Mouse (Mus musculus): ENCODE measurements around the gene Zfp2. TPM values are rescaled to one million over a fixed set of nuclear protein-coding genes. Genes with fewer than 3 reads are reported as not detected.

Zfp2 gene
- total RNA-seq (2021): 1 to 10 TPM; 3.1 to 4.6 TPM

GRCm38 (mm10) chr11:50915671-50916320 lies at the start of gene Zfp2:
Zfp2 (minus strand) TSS chr11:50916165.
- DNase-seq: peak; percentile 93 to 94
- intact Hi-C loops (cut with DNase I): loop anchor here (5.0 to 10.0 kb wide), 2 partner anchors 88 to 271 kb away; partner anchors contain the start of gene Zfp354c

DNA sequence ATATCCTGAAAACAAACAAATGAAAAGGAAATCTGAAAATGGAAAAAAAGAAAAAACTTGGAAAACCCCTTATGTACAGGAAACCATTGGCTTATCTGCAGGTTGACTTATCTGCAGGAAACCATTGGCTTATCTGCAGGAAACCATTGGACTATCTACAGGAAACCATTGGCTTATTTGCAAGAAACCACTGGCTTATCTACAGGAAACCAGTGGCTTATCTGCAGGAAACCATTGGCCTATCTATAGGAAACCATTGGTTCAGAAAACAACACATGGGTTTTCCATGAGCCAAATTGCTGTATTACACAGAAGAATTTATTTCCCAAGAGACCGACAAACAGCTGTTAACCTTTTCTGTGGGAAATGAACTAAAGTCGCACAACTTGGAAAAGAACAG lies 48.9 kb upstream of the Zfp2 start:
- intact Hi-C loops (cut with DNase I): no loop called here
- peak; percentile 5 to 30 for DNase-seq

GRCm38 (mm10) chr11:50953665-50954064 lies 37.7 kb upstream of the Zfp2 start, which contains the start of gene Prop1:
Prop1 (minus strand) TSS chr11:50953765.
- no peak for DNase-seq
- intact Hi-C loops (cut with DNase I): no loop called here

DNA sequence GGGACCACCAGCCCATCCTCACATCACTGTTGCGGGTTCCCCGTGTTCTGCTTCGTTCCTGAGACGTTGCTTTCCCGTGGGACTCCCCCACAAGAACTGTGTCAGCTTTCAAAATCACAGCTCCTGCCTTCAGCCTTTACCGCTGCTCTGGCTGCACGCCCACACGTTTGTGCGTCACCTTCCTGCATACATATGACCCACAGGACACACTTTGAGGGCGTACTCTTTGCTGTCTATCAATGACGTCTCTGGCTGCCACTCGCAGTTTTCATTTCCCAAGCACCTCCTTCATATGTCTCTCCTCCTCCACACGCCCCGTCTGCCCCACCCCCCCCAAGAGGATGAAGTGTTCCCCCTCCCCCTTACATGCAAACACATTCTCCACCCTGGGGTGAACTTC lies 36.3 kb upstream of the Zfp2 start:
- DNase-seq: no peak
- intact Hi-C loops (cut with DNase I): no loop called here

GRCm38 (mm10) chr11:50943506-50943905 lies 27.5 kb upstream of the Zfp2 start, which contains the start of gene 4933414I15Rik:
4933414I15Rik (minus strand) TSS chr11:50943765.
- intact Hi-C loops (cut with DNase I): loop anchor here (5.0 kb wide), 1 partner anchor 319 kb away; the partner anchor contains the start of genes BC049762 and Clk4

DNA sequence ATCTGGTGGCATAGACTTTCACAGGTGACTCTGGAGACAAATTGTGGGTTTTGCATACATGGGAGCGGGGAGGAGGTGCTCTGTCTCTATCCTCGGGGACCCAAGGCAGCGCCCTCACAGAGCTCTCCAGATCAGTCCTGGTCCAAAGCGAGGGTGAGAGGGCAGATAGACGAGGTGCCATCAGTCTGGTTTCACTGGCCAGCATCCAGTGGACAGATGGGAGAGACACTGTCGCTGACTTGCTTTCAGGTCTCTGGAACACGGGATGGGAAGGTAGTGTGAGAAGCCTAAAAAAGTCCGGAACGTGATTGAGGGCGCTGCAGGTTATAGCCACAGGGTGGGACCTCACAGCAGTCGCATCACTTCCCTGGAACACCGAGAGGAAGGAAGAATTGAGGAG lies 26.4 kb upstream of the Zfp2 start:
- intact Hi-C loops (cut with DNase I): loop anchor here (5.0 kb wide), 1 partner anchor 320 kb away; the partner anchor contains the start of genes BC049762 and Clk4
- DNase-seq: no peak

More at GRCm38 (mm10) chr11:50943506-50943905, 27.5 kb upstream of the Zfp2 start, which contains the start of gene 4933414I15Rik:
- DNase-seq: no peak

GRCm38 (mm10) chr11:50939621-50940366 lies 23.8 kb upstream of the Zfp2 start:
- intact Hi-C loops (cut with DNase I): loop anchor here (1.0 to 10.0 kb wide), 4 partner anchors 94 to 595 kb away; partner anchors contain the start of genes BC049762, Clk4 and Zfp354a
- DNase-seq: peak; percentile 20 to 51

DNA sequence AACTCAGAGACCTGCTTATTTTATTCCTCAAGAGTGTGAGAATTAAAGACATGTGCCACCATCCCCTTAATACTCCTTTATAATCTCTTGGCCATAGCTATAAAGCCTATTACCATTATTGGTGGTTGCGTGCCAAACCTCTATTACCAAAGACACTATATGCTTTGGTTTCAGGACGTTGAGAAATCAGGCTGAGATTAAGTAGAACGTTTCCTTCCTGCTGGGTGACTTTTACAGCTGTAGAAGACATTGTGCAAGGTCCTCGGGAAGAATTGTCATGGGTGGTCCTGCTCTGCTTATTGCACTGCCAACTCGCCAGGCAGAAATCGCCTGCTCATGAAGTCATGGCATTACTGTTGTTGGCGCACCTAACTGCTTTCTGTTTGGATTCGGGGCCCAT lies 22.5 kb upstream of the Zfp2 start:
- intact Hi-C loops (cut with DNase I): loop anchor here (2.0 to 10.0 kb wide), 2 partner anchors 120 to 596 kb away; partner anchors contain the start of gene Zfp354a
- no peak for DNase-seq

GRCm38 (mm10) chr11:50932040-50932439 lies 16.1 kb upstream of the Zfp2 start:
- intact Hi-C loops (cut with DNase I): loop anchor here (5.0 to 10.0 kb wide), 2 partner anchors 105 to 603 kb away; partner anchors contain the start of gene Zfp354c

GRCm38 (mm10) chr11:50931451-50931866 lies 15.5 kb upstream of the Zfp2 start, which contains the start of gene Zfp354b:
Zfp354b (minus strand) TSS chr11:50931633.
- peak; percentile 85 for DNase-seq
- intact Hi-C loops (cut with DNase I): loop anchor here (5.0 to 10.0 kb wide), 2 partner anchors 104 to 603 kb away; partner anchors contain the start of gene Zfp354c

More at GRCm38 (mm10) chr11:50932040-50932439, 16.1 kb upstream of the Zfp2 start:
- DNase-seq: no peak

DNA sequence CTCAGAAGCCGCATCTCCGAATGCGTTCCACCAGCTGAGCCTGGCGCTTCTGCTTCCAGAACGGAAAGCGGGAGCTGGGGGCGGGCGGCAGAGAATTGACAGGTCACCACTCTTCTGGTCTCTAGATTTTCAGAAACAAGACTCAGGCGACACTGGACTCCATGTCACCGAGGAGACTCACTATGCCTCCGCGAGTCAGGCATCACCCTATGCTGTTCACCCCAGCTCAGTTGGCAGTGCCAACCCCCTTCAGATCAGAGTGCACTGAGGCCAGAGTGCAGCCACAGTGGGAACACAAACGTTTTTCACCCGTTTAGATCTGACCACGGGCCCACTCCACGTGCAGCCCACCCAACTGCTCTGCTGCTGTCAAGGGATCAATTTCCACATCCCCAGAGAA lies 15.1 kb upstream of the Zfp2 start:
- intact Hi-C loops (cut with DNase I): loop anchor here (5.0 to 10.0 kb wide), 2 partner anchors 104 to 604 kb away; partner anchors contain the start of gene Zfp354c
- DNase-seq: no peak

DNA sequence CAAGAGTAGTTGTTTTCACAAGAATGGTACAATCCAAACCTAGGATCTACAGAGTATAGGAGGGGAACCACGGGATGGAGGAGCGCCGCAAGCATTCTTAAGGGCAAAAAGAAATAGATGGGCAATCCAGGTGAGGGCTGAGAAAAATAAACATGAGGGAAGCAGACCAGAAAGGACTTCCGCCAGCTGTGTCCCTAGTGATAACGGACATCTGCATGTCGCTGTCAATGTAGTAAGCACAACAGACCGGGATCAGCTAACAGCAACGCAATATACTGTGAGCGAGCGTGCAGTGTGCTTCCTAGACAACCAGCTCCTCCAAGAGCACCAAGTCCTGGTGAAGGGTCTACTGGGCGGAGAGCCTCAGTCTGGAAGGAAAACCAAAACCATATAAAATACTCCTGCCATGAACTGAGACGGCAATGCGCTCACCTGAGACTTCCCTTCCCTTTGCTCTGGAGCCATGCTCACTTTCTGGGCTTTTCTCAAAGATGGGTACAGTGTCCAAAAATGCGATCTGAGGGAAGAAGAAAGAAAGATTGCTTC lies 14.6 kb upstream of the Zfp2 start:
- peak; percentile 5 to 12 for DNase-seq
- intact Hi-C loops (cut with DNase I): loop anchor here (5.0 to 10.0 kb wide), 2 partner anchors 103 to 604 kb away; partner anchors contain the start of gene Zfp354c

DNA sequence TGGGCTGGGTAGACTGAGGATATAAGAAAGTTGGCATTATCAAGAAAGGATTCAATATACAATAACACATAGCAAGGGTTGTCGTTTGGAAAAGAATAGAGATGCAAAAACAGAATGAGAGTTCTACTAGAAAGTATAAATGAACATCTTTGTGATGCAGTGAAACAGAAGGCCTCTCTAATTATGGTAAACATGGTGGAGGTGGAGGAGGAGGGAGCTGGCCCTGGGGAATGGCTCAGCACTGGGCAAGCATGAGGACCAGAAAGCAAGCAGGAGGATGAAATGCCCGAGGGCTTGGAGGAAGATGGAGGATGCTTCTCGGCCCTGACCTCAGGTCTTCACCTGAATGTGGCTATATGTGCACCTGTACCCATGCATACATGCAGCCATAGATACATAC lies 1.5 kb downstream of the Zfp2 start:
- no peak for DNase-seq
- intact Hi-C loops (cut with DNase I): loop anchor here (10.0 kb wide), 1 partner anchor 270 kb away; no protein-coding TSS in a partner anchor

GRCm38 (mm10) chr11:50913301-50913700 lies 2.7 kb downstream of the Zfp2 start:
- no peak for DNase-seq
- intact Hi-C loops (cut with DNase I): loop anchor here (10.0 kb wide), 1 partner anchor 268 kb away; no protein-coding TSS in a partner anchor

DNA sequence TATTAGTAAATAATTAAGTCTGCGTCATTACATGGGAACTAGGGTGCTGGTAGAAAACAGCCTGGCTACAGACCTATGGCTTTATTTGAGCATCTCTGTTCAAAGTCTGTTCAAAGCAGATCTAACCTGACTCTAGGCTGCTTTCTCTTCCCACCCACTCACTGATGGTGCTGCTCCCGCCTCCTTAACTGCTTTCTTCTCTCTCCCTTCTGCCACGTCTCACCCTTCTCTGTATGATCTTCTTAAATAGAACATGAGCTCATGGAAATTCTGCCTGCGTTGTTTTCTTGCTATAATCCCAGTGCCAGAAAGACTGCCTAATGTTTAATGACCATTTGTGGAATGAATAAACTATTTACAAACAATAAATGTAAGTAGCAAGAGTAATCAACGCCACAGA lies 7.8 kb downstream of the Zfp2 start:
- intact Hi-C loops (cut with DNase I): no loop called here

DNA sequence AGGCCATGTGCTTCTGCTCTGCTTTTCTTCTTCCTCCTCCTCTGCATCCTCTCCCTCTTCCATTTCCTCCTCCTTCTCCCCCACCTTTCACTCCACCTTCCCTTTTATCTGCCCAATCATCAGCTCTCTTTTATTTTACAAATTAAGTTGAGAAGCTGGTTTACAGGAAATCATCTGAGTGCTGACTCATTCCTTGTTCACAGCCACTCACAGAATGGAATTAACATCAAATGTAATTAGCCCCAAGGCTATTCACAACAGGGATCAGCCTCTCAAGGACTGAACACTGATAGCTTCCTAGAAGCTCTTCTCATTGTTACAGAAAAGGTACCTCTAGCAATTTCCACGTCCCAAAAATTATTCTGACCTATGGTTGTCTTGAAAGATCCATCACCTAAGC lies 18.6 kb downstream of the Zfp2 start:
- intact Hi-C loops (cut with DNase I): no loop called here

More for the DNA sequence above, 7.8 kb downstream of the Zfp2 start:
- no peak for DNase-seq

GRCm38 (mm10) chr11:50892441-50892840 lies 23.5 kb downstream of the Zfp2 start:
- peak in 1 of 2 experiments; percentile 16 for DNase-seq

More for the DNA sequence above, 18.6 kb downstream of the Zfp2 start:
- DNase-seq: no peak

DNA sequence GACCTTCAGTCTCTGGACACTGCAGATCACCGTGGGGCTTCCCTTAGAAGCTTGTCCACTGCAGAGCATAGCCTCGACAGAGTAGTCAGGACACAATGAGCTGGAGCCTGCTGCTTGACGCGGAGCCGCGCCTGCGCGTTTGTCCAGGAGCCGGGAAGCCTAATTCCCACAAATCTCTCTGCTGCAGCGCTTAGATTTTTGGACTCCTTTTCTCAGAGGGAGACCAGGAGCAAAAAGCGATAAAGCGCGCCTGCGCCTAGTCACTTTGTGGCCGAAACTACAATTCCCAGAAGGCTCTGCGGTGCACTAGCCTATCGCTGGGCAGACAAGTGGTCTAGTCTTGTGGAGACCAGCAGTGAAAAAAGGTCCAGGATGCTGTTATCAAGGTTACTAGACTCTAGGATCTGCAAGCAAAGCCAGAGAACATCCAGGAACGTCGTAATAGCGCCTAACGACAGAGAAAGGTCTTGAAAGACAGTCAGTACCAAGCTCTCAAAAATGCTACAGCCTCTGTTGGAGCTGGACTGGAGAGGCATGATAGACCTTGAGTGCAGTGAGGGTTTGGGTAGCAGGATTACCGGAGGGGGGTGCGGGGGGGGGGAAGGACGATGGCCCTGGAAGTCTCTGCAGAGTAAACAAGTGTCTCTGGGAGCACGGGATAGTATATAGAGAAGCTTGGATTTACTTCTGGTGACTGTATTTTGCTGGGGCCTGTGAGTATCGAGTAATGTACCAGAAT lies 28.4 kb downstream of the Zfp2 start, which contains the start of gene Zfp454:
Zfp454 (minus strand) TSS at position 262 of the 739 bp plus-strand sequence.
- intact Hi-C loops (cut with DNase I): loop anchor here (1.0 kb wide), 1 partner anchor 46 kb away; the partner anchor contains the start of gene Zfp879
- peak; percentile 89 to 92 for DNase-seq

More at GRCm38 (mm10) chr11:50892441-50892840, 23.5 kb downstream of the Zfp2 start:
- intact Hi-C loops (cut with DNase I): no loop called here

DNA sequence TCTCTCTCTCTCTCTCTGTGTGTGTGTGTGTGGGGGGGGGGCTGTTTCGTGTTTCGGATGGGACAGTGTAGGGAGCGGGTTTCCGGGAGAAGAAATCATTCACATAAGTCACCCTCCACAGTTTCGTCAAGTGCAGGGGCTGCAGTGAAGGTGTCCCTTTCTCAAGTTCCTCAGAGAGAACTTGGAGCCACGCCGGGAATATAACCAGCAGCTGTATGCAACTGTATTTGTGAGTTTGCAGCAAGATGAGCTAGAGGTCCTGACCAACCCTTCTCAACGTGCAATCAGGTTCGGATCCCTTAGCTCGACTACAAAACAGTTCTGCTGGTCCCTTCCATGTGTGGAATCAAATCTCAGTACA lies 29.1 kb downstream of the Zfp2 start:
- no peak for DNase-seq
- intact Hi-C loops (cut with DNase I): loop anchor here (1.0 kb wide), 1 partner anchor 46 kb away; the partner anchor contains the start of gene Zfp879
